Mouse (Mus musculus) mesoderm, embryonic 11.5 days (tissue): ENCODE measurements around the gene Evpl.

Experiments
- DNase-seq: peaks from one replicate; pipeline ENCODE4 v3.0.0-alpha.2; 2012; ENCODE audit warnings: low read depth, low spot score

Gene Evpl

DNA sequence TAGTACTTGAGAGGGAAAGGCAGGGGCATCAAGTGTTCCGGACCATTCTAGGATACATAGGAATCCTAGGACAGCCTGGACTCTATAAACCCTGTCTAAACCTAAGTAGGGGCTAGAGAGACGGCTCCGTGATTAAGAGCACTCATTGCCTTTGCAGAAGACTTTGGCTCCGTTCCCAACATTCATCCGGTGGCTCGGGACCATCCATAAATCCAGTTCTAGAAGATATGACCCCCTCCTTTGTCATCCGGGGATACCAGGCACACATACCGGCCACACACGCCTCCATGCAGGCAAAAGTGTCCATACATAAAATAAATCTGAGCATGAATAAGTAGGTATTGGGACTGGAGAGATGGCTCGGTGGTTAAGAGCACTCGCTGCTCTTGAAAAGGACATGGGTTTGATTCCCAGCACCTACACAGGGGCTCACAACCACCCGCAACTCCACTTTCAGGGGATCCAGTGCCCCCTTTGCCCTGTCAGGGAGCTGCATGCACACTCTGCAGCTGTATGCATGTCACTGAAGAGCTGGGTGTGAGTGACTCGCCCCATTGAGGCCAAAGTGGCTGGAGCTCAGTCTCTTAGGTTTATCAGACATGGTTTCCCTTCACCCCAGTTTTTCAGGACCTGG, 23.9 kb downstream of the Evpl start:
- no peak for DNase-seq

DNA sequence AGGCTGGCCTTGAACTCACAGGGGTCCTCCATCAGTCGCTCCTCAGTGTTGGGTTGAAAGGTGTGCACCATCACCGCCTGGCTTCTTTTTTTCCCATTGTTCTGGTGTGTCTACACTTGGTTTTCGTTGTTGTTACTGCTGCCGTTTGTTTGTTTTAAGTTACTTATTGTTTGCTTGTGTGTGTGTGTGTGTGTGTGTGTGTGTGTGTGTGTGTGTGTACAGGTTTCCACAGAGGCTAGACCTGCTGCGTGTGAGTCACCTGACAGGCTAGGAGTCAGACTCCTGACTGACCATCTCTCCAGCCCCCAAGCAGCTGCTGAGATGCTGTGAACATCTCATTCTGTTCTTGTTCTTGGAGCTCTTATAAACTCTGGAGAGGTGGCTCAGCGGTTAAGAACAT, 25.0 kb downstream of the Evpl start:
- DNase-seq = no peak

DNA sequence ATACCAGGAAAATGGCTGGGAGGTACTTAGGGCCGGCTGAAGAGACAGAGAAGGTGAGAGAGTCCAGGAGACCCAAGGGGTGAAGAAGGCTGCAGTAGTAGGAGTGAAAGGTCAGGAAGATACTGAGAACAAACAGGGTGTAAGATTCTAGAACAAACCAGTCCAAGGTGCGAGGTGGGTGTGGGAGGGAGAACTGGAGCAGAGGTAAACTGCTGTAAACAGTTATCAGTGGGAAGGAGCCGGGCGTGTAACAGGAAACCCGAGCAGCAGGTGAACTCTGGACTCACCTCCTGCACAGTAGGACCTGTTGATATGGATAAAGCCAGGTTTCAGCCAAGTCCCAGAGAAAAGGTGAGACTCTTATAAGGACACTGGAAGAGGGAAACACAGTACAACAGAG, 27.2 kb downstream of the Evpl start:
- DNase-seq = no peak

DNA sequence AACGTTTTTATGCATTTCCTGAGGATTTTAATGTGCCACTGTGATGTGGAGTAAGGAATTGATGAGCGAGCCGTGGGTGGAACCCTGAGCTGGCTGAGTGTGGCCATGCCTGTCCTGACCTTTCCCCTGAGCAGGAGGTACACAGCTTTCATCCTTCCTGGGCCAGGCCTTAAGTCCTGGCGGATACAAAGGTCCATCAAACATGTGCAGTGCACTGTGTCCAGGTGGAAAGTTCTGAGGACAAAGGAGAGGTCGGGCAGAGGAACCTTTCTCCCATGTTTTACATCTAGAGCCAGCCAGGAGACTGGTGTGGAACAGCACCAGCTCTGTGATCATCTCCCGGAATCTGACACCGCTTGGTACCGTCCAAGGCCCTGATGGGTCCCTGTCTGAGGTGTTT, 28.6 kb downstream of the Evpl start:
- no peak for DNase-seq

DNA sequence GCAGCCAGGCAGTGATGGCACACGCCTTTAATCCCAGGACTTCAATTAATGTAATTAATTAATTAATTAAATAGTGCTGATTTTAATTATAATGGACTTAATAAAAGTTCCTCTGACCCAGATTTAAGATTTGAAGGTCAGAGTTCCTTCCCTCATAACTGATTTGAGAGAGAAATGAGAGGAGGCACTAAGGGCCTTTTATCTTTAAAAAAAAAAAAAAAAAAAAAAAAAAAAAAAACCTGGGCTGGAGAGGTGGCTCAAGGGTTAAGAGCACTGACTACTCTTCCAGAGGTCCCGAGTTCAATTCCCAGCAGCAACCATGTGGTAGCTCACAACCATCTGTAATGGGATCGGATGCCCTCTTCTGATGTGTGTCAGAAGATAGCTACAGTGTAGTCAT, 29.2 kb downstream of the Evpl start:
- DNase-seq = no peak

DNA sequence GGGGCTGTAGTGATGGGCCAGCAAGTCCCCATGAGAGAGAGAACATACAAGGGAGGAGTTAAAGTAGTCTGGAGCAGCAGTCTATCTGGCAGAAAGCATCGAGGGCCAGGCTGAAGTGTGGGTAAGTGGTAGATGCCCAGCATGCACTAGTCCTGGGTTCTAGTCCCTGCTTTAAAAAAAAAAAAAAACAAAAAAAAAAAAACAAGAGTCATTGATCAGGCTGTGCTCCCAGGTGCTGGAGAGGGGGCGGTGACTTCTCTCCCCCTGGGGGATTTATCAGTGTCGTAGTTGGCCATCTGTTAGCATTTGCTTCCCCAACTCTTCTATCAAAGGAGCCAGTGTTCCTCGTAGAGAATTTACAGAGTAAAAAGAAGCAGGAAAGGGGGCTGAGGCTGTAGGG, 31.2 kb downstream of the Evpl start:
- no peak for DNase-seq

DNA sequence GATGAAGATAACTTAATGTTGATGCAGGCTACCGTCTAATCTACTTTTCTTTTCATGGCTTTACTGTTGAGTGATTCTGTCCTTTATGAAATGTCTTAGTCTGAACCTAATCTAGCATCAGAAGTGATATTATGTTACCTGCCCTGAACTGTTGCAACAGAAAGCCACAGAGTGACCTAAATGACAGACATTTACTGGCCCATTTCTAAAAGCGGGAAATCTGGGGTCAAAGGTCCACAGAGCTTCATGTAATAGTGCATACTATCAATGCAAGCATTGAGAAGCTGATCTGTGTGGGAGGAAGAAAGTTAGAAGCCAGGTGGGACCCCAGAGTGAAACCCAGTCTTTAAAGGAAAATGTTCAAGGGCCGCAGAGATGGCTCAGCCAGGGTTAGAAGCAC, 34.7 kb downstream of the Evpl start:
- no peak for DNase-seq

DNA sequence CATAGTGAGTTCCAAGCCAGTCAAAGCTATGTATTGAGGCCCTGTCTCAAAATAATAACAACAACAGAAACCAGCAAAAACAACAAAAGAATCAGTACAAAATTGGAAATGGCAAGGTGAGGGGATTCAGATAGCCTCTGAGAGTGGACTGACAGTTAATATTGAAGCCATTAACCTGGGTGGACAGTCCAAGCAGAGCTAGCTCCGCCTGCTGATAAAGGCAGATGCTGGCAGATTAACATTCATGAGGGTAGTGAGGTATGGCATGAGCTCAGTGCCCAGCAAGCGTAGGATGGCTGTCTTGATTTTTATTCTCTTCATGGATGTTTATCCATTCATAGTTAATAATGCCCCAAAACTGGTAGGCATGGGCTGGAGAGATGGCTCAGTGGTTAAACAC, 36.7 kb downstream of the Evpl start:
- DNase-seq = no peak

DNA sequence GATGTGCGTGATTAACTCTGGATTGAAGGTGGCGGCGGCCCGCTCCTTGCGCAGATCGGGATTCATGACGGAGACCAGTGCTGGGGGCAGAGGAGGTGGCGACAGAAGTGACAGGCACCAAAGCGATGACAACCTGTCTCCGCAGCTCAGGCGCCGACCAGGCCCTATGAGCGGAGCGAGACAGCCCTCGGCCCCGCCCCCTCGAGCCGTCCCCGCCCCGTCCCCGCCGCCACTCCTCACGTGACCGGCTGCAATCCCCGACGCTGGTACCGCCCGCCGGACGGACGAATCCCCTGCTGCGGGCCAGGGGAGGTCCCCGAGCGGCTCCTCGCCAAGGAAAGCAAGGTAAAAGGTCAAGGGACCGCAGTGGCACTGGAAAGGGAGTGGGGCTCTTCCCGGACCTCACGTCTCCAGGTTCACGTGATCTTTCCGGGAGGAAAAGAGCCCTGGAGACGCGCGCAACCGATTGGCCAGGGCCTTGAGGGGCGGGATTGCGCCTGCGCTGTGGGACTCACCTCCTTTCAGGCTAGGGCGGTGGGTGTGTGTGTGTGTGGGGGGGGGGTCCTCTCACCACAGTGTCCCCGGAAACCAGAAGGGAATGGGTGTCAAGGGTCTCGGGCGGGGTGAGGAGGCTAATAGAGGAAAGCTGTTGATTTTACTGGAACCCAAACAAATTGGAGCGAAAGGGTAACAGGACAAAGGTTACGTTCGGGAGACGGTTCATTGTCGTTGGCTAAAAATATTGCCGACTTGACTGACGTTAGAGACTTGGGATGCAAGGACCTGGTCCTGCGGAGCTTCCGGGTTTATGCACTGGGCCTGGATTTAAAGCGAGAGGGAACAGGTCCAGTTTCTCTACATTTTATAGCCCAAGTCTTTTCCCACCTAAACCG, 39.0 kb downstream of the Evpl start, which contains the start of the genes Ten1 and Acox1:
TSS of gene Ten1 (plus strand) at position 217 of the 893 bp plus-strand sequence.
TSS of gene Acox1 (minus strand) at position 407 of the 893 bp plus-strand sequence.
- DNase-seq = peak; percentile 96

DNA sequence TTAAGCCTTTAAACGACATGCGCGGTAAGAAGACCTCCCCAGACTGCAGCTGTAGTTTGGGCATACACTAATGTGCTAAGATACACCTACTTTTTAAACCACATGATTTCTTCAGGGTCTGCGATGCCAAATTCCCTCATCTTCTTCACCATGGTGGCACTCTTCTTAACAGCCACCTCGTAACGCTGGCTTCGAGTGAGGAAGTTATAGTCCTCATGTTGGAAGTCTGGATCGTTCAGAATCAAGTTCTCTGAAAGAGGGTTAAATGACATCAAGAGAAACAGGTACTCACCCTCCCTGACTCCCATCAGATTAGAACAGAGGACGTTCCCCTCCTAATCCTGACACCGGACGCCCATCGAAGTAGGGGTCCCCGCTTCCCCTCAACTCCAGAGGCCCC, 39.7 kb downstream of the Evpl start:
- no peak for DNase-seq

DNA sequence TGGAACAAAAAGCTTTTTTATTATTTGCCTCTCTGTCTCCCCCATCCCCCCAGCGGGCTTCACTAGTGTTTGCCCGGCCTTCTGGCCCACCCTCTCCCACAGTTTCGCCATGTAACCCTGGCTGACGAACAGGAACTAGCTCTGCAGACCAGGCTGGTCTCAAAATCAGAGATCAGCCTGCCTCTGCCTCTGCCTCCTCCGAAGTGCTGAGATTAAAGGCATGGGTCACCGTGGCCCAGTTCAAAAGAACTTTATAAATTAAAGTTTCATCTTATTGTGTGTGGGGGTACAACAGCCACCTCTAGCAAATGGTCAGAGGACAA, 40.3 kb downstream of the Evpl start:
- DNase-seq = no peak

DNA sequence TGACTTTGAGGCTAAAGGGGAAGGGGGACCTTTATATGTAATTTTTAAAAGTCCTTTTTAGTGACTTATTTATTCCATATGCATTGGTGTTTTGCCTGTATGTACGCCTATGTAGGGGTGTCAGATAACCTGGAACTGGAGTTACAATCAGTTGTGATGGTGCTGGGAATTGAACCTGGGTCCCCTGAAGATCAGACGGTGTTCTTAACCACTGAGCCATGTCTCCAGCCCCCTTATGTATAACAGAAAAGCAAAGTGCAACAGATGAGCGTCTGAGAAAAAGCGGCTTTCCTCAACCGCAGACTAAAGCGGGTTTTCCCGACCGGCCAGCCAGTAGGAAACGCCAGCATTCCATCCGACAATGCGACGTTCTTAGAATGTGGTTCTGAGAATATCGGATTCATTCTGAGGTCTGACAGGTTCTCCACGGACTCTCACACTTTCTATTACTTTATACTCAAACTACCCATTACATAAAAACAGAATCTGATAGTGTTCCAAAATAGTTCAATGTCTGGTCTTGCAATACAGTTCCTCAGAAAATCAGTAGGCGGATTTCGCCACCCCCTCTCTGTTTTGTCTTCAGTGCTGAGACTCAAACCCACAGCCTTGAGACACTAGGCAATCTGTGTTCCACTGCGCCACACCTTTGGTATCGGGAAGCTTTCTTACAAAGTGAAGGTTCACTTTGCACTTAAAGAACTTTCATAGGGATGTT, 40.9 kb downstream of the Evpl start:
- DNase-seq = no peak

DNA sequence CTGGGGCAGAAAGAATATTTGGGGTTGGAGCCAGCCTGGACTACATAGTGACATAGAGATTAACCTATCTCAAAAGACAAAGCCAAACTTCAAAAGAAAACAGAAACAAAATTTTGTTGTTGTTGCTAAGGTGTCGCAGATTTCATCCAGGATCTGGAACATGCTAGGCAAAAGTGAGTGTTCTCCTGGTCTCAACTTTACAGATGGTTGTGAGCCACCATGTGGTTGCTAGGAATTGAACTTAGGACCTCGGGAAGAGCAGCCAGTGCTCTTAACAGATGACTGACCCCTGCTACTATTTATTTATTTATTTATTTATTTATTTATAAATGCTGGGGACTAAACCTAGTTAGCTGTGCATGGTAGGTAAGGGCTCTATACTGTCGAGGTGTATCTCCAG, 41.5 kb downstream of the Evpl start:
- DNase-seq = no peak

DNA sequence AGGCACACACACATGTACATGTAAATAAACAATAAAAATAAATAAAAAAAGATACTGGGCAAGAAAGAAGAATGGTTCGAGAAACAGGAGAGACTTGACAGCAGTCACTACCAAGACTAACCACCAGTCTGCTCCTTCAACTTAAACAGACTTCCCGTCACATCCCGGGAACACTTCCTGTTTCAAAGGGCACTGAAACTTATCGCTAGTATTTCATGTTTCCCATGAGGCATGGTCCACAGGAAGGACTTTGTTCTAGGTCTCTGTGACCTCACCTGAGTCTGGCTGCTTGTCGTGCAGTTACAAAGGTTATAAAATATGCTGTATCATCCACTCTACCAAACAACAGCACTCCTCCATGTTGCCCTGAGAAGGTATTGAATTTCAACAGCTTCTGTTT, 42.6 kb downstream of the Evpl start:
- no peak for DNase-seq

DNA sequence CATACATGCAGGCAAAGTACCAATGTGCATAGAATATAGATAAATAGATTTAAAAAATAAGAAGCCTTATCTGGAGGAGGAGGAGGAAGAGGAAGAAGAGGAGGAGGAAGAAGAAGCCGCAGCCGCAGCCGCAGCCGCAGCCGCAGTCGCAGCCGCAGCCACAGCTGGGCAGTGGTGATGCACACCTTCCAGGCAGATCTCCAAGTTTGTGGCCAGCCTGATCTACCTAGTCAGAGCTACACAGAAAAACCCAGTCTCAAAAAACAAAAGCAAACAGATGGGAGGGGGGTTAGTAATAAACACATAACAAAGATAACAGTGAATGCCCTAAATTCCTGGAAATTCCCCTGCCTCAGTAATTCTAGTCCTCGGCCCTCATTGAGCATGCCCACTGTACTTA, 43.3 kb downstream of the Evpl start:
- no peak for DNase-seq

DNA sequence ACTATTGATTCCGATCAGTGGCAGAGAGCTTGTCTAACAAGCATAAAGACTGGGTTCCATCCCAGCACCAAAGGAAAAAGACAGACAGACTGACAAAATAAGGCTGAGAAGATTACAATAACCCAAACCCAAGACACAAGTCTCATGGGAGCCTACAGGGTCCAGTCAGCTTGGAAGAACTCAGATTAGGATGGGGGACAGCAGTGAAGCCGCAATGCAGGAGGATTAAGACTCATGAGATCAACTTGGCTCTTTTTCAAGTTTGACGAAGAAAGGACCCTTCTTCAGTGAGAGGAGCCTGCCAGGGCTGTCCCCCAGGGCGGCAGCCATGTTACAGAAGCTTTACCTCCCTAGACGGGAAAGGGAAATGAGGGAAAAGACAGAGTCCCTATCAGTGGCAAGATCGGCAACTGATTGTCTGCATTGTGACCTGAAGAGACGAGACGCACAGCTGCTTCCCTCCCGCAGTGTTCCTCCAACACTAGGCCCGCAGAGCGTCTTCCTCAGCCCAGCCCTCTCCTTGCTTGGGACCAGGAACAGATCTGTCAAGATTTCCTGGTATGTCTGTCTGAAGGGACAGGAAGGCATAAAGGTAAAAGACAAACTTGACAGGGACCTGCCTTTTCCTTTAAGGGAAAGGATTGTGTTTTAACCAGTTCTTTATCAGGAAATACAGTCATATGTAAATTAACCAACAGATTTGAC, 50.5 kb downstream of the Evpl start:
- no peak for DNase-seq

DNA sequence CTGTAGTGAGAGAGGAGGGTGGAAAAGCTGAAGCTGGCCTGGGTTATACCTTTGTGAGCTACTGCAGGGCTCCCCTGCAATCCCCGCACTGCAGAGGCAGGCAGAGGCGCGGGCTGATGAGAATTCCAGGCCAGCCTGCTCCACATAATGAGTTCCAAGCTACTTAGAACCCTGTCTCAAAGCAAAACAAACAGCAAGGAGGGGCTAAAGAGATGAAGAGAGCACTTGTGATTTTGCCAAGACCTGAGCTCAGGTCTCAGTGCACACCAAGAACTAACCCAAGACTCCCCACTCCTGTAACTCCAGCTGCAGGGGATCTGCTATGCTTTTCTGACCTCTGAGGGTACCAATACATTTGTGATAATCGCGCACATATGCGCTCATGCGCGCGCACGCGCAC, 51.5 kb downstream of the Evpl start:
- no peak for DNase-seq

DNA sequence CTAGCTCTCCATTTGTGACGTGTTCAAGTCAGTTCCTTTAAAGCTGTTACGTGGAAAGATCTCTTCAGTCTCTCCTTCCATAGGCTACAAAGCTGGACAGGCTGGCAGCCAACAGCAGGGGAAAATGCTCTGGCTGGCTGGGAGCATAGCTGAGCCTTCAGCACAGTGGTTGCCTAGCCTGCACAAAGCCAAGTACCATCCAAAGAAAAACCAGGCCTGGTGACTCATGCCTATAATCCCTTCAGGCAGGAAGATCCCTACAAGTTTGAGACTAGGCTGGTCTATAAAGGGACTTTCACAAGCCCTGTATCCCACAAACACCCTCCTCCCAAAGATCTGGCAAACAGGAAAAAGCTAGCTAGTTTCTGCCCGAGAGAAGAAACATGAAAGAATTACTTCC, 52.0 kb downstream of the Evpl start:
- DNase-seq = no peak

DNA sequence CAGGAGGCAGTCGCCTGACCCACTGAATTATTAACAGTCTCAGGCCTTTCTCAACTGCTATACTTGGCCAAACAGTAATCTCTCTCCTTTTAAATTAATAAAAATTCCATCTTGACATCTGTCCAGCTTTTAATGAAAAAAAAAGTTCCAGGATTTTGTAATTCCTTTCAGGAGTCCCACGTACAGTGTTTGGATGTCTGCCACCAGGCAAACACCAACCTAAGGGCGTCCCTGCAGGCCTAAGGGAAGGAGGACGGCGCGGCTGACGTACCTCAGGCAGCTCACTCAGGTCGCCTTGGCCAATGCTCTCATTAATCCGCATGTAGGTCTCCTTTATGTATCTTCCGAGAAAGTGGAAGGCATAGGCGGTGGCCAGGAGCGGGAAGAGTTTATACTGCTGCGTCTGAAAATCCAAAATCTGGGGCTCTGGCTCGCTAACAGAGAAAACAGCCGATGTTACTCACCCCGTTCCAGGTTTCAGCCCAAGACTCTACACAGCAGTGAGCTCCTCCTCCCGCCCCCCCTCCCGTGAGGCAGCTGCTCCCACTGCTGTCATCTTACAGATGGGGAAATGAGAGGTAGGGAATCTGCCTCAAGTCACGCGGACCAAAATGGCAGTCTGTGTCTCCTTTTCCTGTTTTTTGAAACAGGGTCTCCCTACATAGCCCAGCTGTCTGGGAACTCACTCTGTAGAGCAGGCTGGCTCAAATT, 59.3 kb downstream of the Evpl start:
- no peak for DNase-seq

DNA sequence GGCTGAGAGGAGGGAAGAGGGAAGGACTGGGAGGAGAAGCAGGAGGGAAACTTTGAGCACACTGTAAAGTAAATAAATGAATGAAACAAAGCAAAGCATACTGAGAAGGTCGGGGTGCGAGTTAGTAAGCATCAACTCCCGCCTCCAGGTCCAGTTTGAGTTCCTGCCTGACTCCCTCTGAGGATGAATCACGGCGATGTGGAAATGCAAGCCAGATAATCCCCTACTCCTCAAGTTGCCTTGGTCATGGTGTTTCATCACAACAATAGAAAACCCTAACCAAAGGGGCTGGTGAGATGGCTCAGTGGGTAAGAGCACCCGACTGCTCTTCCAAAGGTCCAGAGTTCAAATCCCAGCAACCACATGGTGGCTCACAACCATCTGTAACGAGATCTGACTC, 61.9 kb downstream of the Evpl start:
- DNase-seq = no peak

DNA sequence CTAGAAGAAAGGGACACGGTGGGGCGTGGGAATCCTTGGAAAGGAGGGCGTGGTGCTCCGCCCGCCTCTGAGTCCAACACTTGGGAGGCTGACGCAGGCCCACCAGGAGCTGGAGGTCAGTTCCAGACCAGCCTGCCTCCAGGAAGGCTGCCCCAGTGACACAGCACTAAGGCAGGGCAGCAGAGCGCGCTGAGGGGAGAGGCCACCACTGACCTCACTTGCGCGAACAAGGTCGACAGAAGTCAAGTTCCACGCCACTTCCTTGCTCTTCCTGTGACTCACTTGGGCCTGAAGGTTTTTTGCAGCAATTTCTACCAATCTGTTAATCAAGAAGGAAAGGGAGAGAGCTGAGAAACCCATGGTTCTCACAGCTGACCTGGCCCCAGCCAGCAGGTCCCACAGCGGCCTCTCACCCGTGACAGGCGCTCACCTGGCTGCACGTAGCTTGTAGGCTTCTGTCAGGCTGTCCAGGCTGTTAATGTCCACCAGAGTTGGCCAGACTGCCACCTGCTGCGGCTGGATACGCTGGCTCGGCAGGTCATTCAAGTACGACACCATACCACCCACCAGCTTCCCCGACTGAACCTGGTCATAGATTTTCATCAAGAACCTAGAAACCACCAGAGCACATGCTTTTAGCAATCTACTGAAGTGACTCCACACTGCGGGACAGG, 63.0 kb downstream of the Evpl start:
- no peak for DNase-seq
